Mouse (Mus musculus): Measurements from ENCODE around the gene Tmem203.

Gene Tmem203

GRCm38 (mm10) chr2:25291184-25292053, 36.2 kb downstream of the Tmem203 start:
- no peak for DNase-seq (ENCODE audit: low spot score)

- no peak for DNase-seq (ENCODE audit: low spot score)
Measured at GRCm38 (mm10) chr2:25292054-25292544, 36.9 kb downstream of the Tmem203 start.

- peak; percentile 88 for DNase-seq (ENCODE audit: low spot score)
Measured at GRCm38 (mm10) chr2:25292856-25293255, 37.6 kb downstream of the Tmem203 start.

GRCm38 (mm10) chr2:25293706-25294105, 38.5 kb downstream of the Tmem203 start:
- no peak for DNase-seq (ENCODE audit: low spot score)

- DNase-seq (ENCODE audit: low spot score) = no peak
Measured at GRCm38 (mm10) chr2:25297093-25297492, 41.9 kb downstream of the Tmem203 start.

GRCm38 (mm10) chr2:25298046-25298445, 42.8 kb downstream of the Tmem203 start:
- no peak for DNase-seq (ENCODE audit: low spot score)

GRCm38 (mm10) chr2:25303452-25303851, 48.2 kb downstream of the Tmem203 start:
- DNase-seq (ENCODE audit: low spot score) = no peak

GRCm38 (mm10) chr2:25303931-25304656, 48.9 kb downstream of the Tmem203 start:
- DNase-seq (ENCODE audit: low spot score) = no peak

- DNase-seq (ENCODE audit: low spot score) = peak; percentile 75
Measured at GRCm38 (mm10) chr2:25304657-25305541, 49.7 kb downstream of the Tmem203 start.

Measured in embryo, embryonic 10.5 days (tissue).